Mouse (Mus musculus): Measurements from ENCODE around the gene Kmt5a. TPM values are rescaled to one million over a fixed set of nuclear protein-coding genes. Genes with fewer than 3 reads are reported as not detected.

The Kmt5a gene
- polyA plus RNA-seq, 1 experiment = 76.5 TPM

GRCm38 (mm10) chr5:124438229-124438628, 1.5 kb upstream of the Kmt5a start:
- WGBS = 48% methylated on average over 5 of the region's 5 CpGs
- DNase-seq = peak; percentile 57
- H3K27ac ChIP-seq (ENCODE audit: control insufficient read depth, insufficient read depth, low read length) = peak overlapping the region; percentile 35
- no peaks in the 10 kb centered on the region for H3K36me3 ChIP-seq (ENCODE audit: control insufficient read depth, insufficient read depth, low read length)
- peaks cover 10% of the 10 kb centered on the region for H3K4me1 ChIP-seq (replicated peaks; ENCODE audit: control insufficient read depth, insufficient read depth, low read length)
- H3K4me3 ChIP-seq (ENCODE audit: control insufficient read depth, insufficient read depth, low read length) = no peak overlapping the region
- no peak for TF ChIP-seq CTCF (IDR thresholded peaks at IDR 0.05; ENCODE audit: borderline replicate concordance, control insufficient read depth, extremely low read depth, insufficient read depth, low read length, poor library complexity)
- TF ChIP-seq POLR2A (IDR thresholded peaks at IDR 0.05; ENCODE audit: control insufficient read depth, extremely low read depth, insufficient read depth, low read length, poor library complexity) = no peak
- H3K27me3 ChIP-seq (ENCODE audit: control insufficient read depth, insufficient read depth, low read length) = no peaks in the 10 kb centered on the region

GRCm38 (mm10) chr5:124438746-124439145, 984 bp upstream of the Kmt5a start:
- no peak overlapping the region for H3K4me3 ChIP-seq (ENCODE audit: control insufficient read depth, insufficient read depth, low read length)
- WGBS = 76% methylated on average over 5 of the region's 5 CpGs

GRCm38 (mm10) chr5:124440094-124440701, 468 bp downstream of the Kmt5a start:
- Histone ChIP-seq H3K4me1 (replicated peaks; ENCODE audit: control insufficient read depth, insufficient read depth, low read length) (peaks cover 17% of the 10 kb centered on the region), H3K27me3 (ENCODE audit: control insufficient read depth, insufficient read depth, low read length) (no peaks in the 10 kb centered on the region), H3K27ac (ENCODE audit: control insufficient read depth, insufficient read depth, low read length) (peak overlapping the region; percentile 39), H3K4me3 (ENCODE audit: control insufficient read depth, insufficient read depth, low read length) (peak overlapping the region; percentile 92), H3K36me3 (ENCODE audit: control insufficient read depth, insufficient read depth, low read length) (no peaks in the 10 kb centered on the region)
- peak; percentile 77 for DNase-seq
- peak; percentile 67; the same call in 1 of the 2 replicates for TF ChIP-seq CTCF (IDR thresholded peaks at IDR 0.05; ENCODE audit: borderline replicate concordance, control insufficient read depth, extremely low read depth, insufficient read depth, low read length, poor library complexity)
- no peak for TF ChIP-seq POLR2A (IDR thresholded peaks at IDR 0.05; ENCODE audit: control insufficient read depth, extremely low read depth, insufficient read depth, low read length, poor library complexity)
- under 1% methylated on average over 30 of the region's 30 CpGs for WGBS

More at GRCm38 (mm10) chr5:124438746-124439145, 984 bp upstream of the Kmt5a start:
- Histone ChIP-seq H3K4me1 (replicated peaks; ENCODE audit: control insufficient read depth, insufficient read depth, low read length) (peaks cover 10% of the 10 kb centered on the region), H3K36me3 (ENCODE audit: control insufficient read depth, insufficient read depth, low read length) (no peaks in the 10 kb centered on the region), H3K27me3 (ENCODE audit: control insufficient read depth, insufficient read depth, low read length) (no peaks in the 10 kb centered on the region), H3K27ac (ENCODE audit: control insufficient read depth, insufficient read depth, low read length) (peak overlapping the region; percentile 22)
- TF ChIP-seq POLR2A (IDR thresholded peaks at IDR 0.05; ENCODE audit: control insufficient read depth, extremely low read depth, insufficient read depth, low read length, poor library complexity) (no peak), CTCF (IDR thresholded peaks at IDR 0.05; ENCODE audit: borderline replicate concordance, control insufficient read depth, extremely low read depth, insufficient read depth, low read length, poor library complexity) (no peak)
- DNase-seq = no peak

GRCm38 (mm10) chr5:124442628-124443027, 2.9 kb downstream of the Kmt5a start:
- no peak overlapping the region for H3K4me3 ChIP-seq (ENCODE audit: control insufficient read depth, insufficient read depth, low read length)
- H3K27me3 ChIP-seq (ENCODE audit: control insufficient read depth, insufficient read depth, low read length) = no peaks in the 10 kb centered on the region
- WGBS = 91% methylated on average over 2 of the region's 2 CpGs
- no peak overlapping the region for H3K27ac ChIP-seq (ENCODE audit: control insufficient read depth, insufficient read depth, low read length)
- no peak for TF ChIP-seq CTCF (IDR thresholded peaks at IDR 0.05; ENCODE audit: borderline replicate concordance, control insufficient read depth, extremely low read depth, insufficient read depth, low read length, poor library complexity)
- no peak for TF ChIP-seq POLR2A (IDR thresholded peaks at IDR 0.05; ENCODE audit: control insufficient read depth, extremely low read depth, insufficient read depth, low read length, poor library complexity)
- peaks cover 5% of the 10 kb centered on the region; the same call in 1 of the 2 replicates for H3K36me3 ChIP-seq (ENCODE audit: control insufficient read depth, insufficient read depth, low read length)
- H3K4me1 ChIP-seq (replicated peaks; ENCODE audit: control insufficient read depth, insufficient read depth, low read length) = peaks cover 27% of the 10 kb centered on the region
- no peak for DNase-seq

- Histone ChIP-seq H3K4me1 (replicated peaks; ENCODE audit: control insufficient read depth, insufficient read depth, low read length) (peaks cover 20% of the 10 kb centered on the region), H3K27me3 (ENCODE audit: control insufficient read depth, insufficient read depth, low read length) (no peaks in the 10 kb centered on the region), H3K27ac (ENCODE audit: control insufficient read depth, insufficient read depth, low read length) (no peak overlapping the region), H3K4me3 (ENCODE audit: control insufficient read depth, insufficient read depth, low read length) (no peak overlapping the region), H3K36me3 (ENCODE audit: control insufficient read depth, insufficient read depth, low read length) (peaks cover 21% of the 10 kb centered on the region)
- no peak for TF ChIP-seq POLR2A (IDR thresholded peaks at IDR 0.05; ENCODE audit: control insufficient read depth, extremely low read depth, insufficient read depth, low read length, poor library complexity)
- no peak for TF ChIP-seq CTCF (IDR thresholded peaks at IDR 0.05; ENCODE audit: borderline replicate concordance, control insufficient read depth, extremely low read depth, insufficient read depth, low read length, poor library complexity)
- no peak for DNase-seq
- WGBS = 82% methylated on average over 3 of the region's 3 CpGs
These were observed 4.5 kb downstream of the Kmt5a start for GRCm38 (mm10) chr5:124444208-124444607.

GRCm38 (mm10) chr5:124444661-124445561, 5.2 kb downstream of the Kmt5a start:
- 11% methylated on average over 66 of the region's 66 CpGs for WGBS
- Histone ChIP-seq H3K4me3 (ENCODE audit: control insufficient read depth, insufficient read depth, low read length) (peak overlapping the region; percentile 93), H3K27ac (ENCODE audit: control insufficient read depth, insufficient read depth, low read length) (peak overlapping the region; percentile 50), H3K36me3 (ENCODE audit: control insufficient read depth, insufficient read depth, low read length) (peaks cover 27% of the 10 kb centered on the region), H3K27me3 (ENCODE audit: control insufficient read depth, insufficient read depth, low read length) (no peaks in the 10 kb centered on the region), H3K4me1 (replicated peaks; ENCODE audit: control insufficient read depth, insufficient read depth, low read length) (peaks cover 20% of the 10 kb centered on the region)
- TF ChIP-seq POLR2A (IDR thresholded peaks at IDR 0.05; ENCODE audit: control insufficient read depth, extremely low read depth, insufficient read depth, low read length, poor library complexity) = peak; percentile 84
- 0 out of 2 replicates have a peak, but pooled peaks have one; percentile 14 for TF ChIP-seq CTCF (IDR thresholded peaks at IDR 0.05; ENCODE audit: borderline replicate concordance, control insufficient read depth, extremely low read depth, insufficient read depth, low read length, poor library complexity)
- DNase-seq = peak; percentile 75
